Mouse (Mus musculus): ENCODE measurements at regions not wholly inside any gene's neighbourhood (a gene's known extent, or its start where the extent isn't known, plus 50 kb on each side); places are given as distances from the start of the nearest gene placed in this dataset.

DNA sequence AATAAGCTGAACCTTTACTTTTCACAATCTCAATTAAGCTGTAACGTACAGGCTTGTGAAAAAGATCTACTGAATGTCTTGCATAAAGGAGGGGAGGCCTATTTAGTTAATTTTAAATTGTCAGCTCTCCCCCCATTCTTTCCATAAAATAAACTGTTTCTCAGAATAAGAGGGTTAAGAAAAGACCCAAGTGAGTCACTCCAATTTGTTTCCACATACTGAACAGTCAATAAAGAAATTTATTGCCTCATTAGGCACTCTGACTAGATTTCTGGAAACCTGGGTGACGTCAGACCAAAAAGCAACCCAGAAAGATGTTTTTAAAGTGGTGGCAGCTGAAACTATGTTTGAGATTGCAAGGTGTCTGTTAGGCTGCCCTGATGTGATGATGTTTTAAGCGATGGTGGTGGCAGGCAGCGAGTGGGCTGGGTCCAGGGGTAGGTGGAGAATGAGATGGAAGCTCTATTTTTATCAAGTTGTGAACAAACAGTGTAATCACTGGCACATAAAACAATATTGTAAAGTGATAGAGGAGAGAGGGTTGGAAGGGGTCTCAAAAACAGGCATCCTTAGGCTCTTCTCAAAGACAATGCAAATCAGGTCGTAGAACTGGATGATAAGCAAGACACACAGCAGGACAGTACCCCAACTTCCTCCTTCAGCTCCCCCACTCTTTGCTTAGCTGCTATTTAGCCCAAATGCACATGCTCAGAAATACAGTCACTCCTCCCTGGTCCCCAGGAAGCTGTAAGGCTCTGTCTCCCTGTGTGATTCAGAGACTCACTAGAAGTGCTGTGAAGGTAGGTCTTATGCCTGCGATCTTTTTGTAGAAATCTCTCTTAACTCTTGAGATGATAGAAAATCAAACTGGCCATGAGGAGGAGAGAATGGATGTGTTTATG is 288.0 kb downstream of the Usp25 start:
- DNase-seq, result peak; percentile 15

DNA sequence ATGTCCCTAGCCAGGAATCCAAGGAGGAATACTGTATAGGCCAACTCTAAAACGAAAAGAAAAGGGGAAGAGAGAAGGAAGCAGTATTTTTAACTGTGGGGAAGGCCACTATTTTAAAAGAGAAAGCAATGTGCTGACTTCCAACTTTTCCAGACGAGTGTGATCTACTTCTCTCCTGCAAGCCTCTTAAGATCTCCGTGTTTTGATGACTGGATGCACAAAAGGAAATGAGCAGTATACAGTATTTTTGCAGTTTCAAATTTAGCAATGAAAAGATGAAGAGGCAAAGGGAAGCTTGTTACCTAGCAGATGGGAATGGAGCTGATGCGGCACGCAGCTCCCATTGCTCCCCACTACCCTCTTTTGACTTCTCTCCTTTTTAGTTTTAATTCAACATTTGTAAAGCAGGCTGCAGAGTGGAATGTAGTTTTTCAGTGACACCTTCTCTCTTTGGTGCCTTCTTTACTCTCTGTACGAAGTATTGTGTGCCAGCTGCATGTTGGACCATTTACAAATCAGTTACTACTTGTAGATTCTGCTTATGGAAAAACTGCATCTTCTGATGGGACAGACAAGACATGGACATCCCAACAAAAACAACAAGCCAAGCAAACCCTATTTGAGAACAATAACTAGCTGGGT is 287.2 kb downstream of the Usp25 start:
- DNase-seq, result no peak

DNA sequence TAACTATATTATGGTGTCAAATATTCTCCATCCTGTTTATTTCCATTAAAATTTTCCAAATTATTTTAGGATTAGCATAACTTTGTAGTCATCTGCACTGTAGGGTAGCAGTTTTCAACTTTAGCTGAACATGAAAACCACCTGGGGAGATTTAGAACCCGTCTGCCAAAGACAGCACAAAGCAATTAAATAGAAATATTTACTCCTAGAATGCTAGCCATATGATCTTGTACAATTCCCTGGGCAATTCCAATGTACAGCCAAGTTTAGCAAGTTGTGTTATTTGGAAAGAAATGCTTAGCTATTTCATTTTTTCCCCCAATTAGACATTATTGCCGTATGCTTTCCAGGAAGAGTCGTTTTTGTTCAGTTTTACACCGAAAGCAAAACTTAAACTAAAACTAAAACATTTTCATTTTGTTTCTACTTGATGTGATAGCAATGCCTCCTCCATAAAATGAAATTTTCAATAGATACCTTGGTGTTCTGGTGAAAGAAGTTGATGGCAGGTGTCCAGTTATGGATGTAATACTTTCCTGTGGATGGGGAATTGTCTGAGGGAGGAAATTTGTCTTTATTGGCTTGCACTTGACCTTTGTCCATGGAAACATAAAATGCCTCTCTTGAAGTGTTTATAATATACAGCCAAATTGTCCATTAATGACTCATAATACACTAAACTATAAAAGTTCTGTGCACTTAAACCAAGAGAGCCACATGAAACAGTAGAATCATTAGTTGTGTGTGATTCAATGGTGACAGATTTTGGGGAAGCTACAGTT is 282.3 kb downstream of the Usp25 start:
- DNase-seq, result no peak

DNA sequence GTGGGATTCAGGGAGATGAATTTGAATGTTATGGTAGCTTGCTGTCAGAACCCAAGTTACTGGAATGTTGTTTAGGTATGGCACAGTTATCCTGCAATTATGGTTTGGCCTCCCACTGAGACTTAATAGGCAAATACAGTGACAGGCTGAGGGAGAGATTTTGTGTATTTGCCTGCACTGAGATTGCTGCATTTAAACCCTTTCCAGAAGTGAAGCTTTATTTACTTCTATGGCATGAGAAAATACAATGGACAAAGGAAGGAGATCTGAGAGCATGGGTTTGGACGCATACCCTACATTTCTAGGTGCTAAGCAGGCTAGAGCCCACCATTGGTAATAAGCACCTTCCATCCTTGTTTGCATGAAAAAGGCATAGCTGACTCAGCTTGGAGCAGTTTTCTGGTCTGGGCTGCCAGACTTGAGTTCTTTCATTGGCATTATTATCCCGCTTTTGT is 278.8 kb downstream of the Usp25 start:
- DNase-seq, result peak; percentile 11

DNA sequence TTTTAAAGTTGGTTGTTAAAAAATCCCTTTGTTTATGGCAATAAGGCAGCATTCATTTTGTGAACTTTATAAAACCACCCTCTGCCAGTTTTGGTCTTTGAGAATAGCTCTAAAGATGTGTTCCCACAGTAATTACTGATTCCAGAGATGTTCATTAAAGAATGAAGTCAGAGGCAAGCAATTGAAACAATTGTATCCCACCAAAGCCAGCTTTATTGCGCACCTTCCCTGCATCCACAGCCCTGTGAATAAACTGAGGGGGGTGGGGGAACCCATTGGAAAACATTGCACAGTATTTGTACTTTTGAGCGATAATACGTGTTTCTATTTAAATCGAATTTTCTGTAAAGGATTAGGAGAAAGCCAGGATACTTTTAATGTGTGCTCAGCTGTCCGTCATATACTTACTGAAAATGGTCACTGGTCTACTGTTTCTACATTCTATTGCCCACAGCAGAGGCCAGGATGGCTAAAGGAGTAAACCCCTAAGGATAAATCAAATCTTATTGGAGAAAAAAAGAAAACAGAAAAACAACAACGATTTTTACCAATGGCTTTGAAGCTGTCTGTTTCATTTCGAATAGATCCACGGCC is 278.3 kb downstream of the Usp25 start:
- no peak for DNase-seq

DNA sequence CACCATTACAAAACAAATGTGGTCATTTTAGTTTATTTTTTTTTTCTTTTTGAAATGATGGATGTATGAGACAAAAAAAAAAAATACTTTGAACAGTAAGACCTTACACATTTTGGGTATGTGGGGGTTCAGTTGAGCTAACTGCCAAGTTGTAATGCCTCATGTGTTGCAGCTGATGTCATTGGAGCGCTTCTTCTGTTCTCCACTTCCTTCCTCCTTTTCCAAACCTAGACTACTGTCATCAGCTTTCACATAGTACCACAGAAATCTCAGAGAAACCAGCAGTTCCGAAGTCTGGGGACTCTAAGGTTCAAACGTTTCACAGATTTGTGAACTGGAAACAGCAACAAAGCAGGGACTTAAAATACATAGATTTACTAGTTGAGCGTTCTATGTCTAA is 270.7 kb downstream of the Usp25 start:
- DNase-seq, result no peak

DNA sequence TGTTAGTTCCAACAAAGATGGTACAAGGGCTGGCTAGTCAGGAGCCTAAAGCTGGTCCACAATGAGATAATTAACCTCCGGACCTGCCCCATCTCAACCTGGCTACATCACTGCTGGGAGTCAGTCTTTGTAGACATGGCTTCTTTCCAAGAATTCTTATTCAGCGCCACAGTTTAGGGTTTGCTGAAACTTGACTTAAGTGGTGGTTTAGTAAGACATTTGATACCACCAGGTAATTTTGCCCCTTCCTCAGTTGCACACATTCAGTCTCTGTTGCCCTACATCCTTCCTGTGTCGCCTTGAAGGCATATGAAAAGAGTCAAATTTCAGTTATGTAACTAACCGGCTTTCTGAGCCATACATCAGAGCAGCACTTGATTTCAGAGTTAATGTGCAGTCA is 266.4 kb downstream of the Usp25 start:
- no peak for DNase-seq

DNA sequence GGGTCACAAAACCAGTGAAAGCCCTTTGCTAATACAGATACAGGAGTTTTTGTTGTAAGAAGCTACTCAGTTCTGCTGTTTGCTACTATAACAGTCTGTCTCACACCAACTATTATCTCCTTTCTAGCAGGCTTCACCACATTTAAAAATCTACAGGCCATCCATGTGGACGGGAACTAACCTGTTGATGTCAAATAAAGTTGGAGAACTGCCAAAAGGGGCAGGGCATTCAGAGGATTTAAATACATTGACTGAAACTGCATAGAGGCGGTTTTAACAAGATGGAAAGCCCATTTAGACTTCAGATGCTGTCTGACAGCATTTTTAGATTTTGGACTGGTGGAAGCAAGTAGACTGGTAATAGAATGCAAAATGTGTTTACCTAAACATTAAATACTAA is 266.0 kb downstream of the Usp25 start:
- DNase-seq, result no peak

DNA sequence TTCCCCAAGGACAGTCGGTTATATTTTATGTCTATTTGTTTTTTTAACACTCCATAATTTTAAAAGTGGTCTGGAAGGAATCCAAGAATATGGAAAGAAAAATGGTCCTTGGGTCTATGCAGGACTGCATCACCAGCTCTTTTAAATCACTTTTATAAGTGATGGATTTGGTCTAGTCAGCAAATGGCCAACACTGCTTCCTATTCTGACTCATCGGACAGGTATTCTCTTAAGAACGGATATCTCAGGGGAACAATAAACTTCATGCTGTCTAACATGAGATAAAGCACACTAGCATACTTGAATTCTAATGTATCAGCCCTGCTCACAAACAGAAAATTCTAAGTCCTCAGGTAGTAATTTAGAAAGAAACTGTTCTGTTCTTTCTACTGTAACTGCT is 259.8 kb downstream of the Usp25 start:
- no peak for DNase-seq

DNA sequence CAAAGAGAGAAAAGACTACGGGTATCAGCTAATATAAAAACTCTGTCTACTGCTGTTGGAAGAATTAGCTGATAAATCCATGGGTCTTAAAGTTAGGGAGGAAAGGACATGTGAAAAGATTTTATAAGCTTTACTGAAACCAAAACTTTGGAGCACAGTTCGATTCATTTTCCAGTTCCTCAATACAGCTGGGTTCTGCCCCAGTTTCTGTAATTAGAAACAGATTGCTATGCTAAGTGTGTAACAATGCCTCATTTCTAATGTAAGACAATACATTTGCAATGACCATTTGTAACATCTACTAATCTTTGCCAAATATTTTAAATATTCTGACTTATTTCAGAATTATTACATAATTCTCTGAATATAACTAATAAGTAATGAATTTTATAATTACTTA is 255.4 kb downstream of the Usp25 start:
- DNase-seq, result no peak

DNA sequence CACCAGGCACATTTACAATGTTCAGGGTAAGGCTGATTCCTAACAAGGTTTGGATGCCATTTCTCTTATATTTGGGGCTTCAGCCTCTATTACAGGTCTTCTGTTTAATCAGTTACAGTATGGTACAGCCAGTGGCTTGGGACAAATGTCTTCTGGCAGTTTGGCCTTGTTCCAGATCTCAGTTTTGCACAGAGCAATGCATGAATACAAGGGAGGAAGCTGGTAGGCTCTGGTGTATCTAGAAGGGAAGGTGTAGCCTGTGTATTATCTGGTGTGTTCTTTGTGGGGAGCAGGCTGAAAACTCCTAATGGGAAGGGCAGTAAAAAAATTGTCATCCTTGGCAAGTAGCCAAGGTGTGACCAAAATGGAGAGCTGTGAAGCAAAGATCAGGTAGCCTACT is 254.2 kb downstream of the Usp25 start:
- no peak for DNase-seq

DNA sequence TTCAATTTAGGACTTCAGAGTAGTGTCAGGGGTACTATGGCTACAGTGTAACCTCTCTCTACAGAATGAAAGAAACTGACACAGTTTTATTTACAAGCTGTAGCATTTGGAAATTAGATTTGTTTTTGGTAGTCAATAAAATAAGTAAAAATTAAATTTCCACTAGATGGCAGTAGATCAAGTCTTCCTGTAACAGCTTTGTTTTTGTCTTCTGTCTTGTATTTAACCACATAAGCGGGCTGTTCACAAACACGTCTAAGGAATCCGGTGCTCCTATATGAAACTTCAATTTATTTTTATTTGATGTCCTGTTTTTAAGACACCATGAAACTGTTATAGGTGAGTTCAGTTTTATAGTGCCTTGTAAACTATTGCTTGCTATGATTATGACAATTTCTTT is 238.8 kb downstream of the Usp25 start:
- DNase-seq, result no peak

DNA sequence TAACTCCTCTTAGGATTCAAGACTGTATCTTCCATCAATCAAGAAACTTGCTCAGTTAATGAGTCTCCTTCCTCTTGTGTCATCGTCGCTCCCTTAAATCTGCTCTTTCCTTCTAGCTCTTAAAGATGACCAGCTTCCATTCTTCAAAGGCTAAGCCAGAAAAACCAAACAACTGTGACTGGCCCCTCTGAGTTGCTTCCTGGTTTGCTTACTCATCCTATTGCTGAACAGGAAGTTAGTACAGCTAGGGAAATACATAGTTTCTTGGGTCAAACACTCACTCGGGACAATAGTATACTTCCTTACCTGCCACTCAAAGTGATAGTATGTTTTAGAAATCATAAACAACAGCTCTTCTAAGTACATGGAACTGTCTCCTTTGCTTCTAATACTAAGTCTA is 237.9 kb downstream of the Usp25 start:
- no peak for DNase-seq

DNA sequence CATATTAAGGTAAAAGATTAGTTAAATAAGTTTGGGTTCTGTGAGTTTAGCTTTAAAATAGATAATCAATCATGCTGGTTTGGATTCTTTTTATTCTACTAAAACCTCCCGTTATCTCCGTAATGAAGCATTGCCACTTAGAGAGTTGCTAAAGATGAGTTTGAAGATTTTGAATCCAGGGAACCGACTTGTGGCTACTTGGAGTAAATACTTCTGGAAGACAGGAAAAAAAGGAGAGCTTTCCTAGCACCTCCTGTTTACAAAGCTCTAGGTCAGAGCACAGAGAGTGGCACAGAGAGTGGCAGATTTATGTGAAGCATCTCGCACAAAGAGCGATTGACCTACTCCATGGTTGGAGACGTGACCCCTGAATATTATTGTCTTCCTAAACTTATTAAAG is 227.4 kb downstream of the Usp25 start:
- DNase-seq, result no peak

DNA sequence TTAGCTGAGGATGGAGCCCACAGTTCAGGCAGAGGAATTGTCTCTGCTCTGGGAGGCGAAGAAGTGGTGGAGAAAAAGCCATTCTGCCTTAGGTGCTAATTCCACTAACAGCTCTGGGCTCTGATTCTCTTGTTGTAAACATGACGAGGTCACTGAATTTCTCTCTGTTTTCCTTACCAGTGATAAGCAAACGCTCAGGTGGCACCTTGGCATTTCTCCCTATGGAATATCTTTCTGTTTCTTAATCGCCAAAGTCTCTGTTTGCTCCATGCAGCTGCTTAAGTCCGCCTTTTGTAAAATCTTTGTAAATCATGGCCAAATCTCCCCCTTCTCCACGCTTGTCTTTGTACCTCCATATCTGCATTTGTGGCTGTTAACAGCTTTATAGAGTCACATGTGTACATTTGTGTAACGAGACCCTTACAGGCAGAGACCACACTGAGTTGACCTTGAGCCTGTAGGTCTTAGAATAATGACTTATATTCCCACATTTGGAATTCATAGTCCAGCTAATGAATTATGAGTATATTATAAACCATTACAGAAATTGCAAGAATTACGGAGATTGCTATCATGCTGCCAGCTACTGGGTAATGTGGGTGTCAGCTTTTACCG is 225.8 kb downstream of the Usp25 start:
- peak; percentile 10 for DNase-seq

DNA sequence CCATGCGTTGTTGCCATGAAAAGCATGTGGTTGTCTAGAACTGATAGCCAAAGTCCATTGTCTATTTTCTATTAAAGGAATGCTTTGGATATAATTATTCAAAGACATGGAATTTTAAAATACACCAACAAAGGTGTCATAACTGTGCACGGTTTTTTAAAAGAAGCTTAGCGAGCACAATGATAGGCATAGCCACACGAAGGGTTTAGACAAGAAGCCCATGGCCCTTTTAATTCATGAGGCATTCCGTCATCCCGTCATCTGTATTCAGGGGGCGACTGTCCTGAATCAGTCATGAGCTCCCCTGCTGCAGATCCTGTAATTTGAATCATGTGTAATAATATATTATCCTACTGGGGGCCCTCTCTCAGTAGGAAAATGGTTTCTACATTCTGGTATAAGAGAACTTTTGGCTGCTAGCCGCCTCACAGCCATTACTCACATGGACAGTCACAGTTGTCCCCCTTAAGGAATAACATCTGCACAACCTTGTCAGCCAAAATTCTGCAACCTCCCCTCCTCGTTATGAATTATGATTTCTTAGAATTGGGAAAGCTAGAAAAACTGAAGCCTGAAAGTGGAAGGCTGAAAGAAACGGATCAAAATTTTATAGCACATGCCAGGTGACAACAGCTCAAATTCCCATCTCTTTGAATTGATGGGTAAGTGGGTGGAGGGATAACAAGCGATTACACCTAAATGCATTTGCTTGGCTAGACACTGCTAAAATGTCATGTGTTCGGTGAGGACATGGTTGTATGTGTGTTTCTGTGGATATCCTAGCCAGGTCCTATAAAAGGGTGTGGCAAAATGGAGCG is 225.1 kb downstream of the Usp25 start:
- peak; percentile 28 for DNase-seq

DNA sequence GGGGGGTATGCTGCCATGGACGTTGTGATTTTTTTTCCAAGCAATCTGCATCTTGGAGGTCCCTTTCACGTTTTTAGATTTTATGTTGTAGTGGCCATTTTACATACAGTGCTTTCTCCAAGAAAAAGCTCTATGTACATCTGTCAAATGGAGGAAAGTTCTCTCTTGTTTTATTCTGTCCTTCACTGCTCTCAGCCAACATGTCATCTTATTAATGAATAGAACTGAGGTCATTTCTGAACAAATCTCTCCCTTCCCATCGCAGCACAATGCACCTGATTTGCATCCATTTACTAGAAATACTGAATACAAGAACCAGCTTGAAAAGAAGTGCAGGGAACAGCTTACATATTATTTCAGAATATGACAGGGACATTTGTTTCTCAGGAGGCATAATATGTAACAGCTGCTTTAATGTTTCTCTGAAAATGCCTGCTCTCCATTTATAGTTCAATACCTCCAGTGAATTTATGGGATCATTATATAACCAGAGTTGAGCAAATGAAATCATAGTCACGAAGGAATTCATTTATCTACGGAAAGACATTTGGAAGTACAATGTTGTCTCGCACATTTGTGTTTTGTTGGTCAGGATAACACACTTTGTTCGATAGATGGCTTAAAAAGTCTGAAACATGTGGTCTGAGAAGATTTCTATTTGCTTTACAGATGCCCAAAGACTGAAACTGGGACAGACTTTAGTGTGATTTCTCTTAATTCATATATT is 224.3 kb downstream of the Usp25 start:
- DNase-seq, result peak; percentile 9

DNA sequence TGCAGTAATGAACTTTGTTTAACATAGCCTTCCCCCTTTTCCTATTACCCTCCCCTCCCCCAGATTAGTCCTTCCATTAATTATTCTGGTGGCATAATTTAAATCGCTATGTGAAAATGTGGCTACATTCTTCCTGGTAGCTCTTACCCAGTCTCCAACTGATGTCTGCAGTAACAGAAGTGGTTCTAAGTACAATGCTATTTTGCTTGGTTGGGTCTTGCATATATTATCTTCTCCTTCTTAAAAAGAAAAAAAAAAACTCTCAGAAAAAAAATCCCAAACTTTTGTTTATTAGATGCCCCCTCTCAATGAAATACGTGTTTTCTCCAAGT is 223.7 kb downstream of the Usp25 start:
- no peak for DNase-seq

DNA sequence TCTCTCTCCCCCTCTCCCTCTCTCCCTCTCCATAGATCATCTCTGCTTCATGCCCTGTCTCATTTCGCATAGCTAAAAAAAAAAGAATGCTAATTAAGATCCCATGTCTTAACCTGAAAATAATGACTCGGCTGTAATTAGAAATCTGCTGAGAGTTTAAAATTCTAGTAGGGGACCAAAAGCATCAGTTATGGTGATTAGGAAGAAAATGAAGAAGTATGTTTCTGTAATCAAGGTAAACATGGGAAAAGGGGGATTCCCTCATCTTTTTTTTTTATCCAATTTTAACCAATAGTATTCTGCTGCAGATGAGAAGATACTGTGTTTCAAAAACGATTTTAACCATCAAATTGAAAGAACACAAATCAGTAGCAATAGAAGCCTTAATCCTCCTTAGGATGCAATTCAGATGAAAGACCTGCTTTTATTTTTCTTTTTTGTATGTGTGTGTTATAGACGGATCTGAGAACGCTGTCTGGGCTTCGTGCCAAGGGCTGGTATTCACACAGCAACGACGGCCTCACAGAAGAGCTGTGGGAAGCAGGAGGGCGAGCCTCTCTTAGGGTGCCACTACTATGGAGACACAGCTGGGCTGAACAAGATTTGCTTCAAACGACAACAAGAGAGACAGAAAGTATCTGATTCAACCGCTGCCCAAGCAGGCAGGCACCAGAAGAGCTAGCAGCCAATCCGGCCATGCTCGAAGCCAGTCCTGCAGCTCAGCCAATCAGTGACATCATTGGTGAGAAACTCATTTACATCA is 223.2 kb downstream of the Usp25 start:
- peak; percentile 87 for DNase-seq

DNA sequence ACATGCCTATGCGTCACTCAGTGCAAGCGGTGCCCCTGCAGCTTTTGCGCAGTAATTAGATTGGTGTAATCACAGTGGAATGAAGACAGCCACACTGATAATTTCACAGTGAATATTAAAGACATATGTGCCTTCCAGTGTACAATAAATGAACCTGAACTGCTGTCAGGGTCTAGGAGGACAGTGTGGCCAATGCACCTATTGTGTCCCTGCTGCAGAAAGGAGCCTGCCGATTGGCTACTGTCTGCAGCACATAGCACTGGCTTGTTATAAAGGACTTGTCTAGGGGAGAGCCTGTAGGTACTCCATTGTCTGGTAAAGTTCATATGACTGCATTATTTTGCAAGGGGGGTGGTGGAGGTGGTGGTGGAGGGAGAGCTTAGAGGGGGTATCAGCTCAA is 222.5 kb downstream of the Usp25 start:
- peak; percentile 52 for DNase-seq

Data from right cerebral cortex, adult 18-20 months (tissue).